ENCODE assay signal across 12 mouse cellular contexts in the genomic region with DNA sequence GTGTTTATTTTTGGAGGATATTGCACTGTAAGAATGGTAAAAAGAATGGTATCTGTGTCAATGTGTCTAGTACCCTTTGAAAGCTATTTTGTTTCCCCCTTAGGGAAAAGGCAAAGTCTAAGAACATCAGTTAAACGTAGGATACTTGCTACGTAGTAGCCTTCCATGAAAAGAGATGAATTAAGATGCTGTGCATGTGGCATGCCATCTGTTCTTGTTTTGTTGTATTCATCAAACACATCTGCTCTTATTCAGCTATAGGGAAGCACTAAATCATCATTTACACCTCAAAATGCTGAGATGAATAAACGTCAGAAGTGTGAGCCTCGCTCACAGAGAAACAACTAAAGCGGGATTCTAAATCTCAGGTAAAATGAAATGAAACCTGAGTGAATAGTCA.
DNase-seq lines count a peak whose midpoint lies in the region; ATAC-seq lines count a peak whose summit lies in the region.
"Had no signal": no experiment of that assay in that cellular context is flagged by ENCODE, and none has a peak within 500 bp of the region (broad histone marks: within the 10 kb centered on the region; RNA-seq: fewer than 3 reads in every experiment).

No protein-coding gene starts in this region.

- H3K4me1 ChIP-seq in hindbrain, embryonic 15.5 days (replicated peaks) = no peaks in the 10 kb centered on the region
- H3K4me1 ChIP-seq: liver, embryonic 12.5 days had no signal

- intact Hi-C loops in left cerebral cortex, postnatal 4 days (cut with DNase I) = no loop called here

- no peak overlapping the region for H3K9ac ChIP-seq in hindbrain, embryonic 15.5 days
- H3K9ac ChIP-seq: liver, embryonic 12.5 days had no signal

- WGBS in hindbrain, embryonic 15.5 days = 49% methylated on average over 5 of the region's 5 CpGs

- no peak overlapping the region for H3K4me2 ChIP-seq in hindbrain, embryonic 15.5 days
- H3K4me2 ChIP-seq: liver, embryonic 12.5 days had no signal

- no peak overlapping the region for H3K4me3 ChIP-seq in hindbrain, embryonic 15.5 days
- H3K4me3 ChIP-seq: liver, embryonic 12.5 days had no signal

- H3K27ac ChIP-seq in hindbrain, embryonic 15.5 days (replicated peaks) = no peak overlapping the region
- H3K27ac ChIP-seq: liver, embryonic 12.5 days had no signal

- no peaks in the 10 kb centered on the region for H3K9me3 ChIP-seq in hindbrain, embryonic 15.5 days
- H3K9me3 ChIP-seq: liver, embryonic 12.5 days had no signal

- peak; percentile 56 for ATAC-seq in cerebellum, adult (ENCODE audit: insufficient number of reproducible peaks, low FRiP score, low TSS enrichment)
- peak; percentile 54; the same call in 1 of the 2 replicates for ATAC-seq in hindbrain, embryonic 15.5 days (ENCODE audit: low FRiP score, low read depth)
- no peak for ATAC-seq in activated CD4-positive, CD25-positive, alpha-beta regulatory T cell, adult 4 months
- ATAC-seq: liver, embryonic 12.5 days had no signal

- no peaks in the 10 kb centered on the region for H3K27me3 ChIP-seq in hindbrain, embryonic 15.5 days
- H3K27me3 ChIP-seq: liver, embryonic 12.5 days had no signal

- H3K36me3 ChIP-seq in hindbrain, embryonic 15.5 days = no peaks in the 10 kb centered on the region
- H3K36me3 ChIP-seq: liver, embryonic 12.5 days had no signal

- DNase-seq in cerebellum, postnatal 10 days = no peak
- peak; percentile 16 to 25 for DNase-seq in left cerebral cortex, adult 18-20 months (ENCODE audit: low spot score in 2 of 2)
- DNase-seq in left cerebral cortex, postnatal 4 days = no peak
- peak; percentile 82 for DNase-seq in brain, adult 2 months (ENCODE audit: low read depth, low spot score)
- no peak for DNase-seq in cerebellum, postnatal 4 days (ENCODE audit: low spot score in 2 of 2)
- DNase-seq: heart, postnatal 36 days; retina, postnatal 1 day; thymus, postnatal 14 days had no signal

Comparison
In these comparisons a context has a peak if more than half of its experiments do, and no peak if none do; other contexts are left out.
1. DNase-seq: peak in left cerebral cortex, adult 18-20 months (2 of 2) and brain, adult 2 months (single experiment); none in cerebellum, postnatal 10 days (0 of 2), left cerebral cortex, postnatal 4 days (single experiment) and cerebellum, postnatal 4 days (0 of 2).